Mouse (Mus musculus) kidney, embryonic 14.5 days (tissue): ENCODE results near the gene 1700001C02Rik. TPM values are rescaled to one million over a fixed set of nuclear protein-coding genes. Genes with fewer than 3 reads are reported as not detected.

Experiments used
- ATAC-seq: fragments of 200-750 bp; cut with Nextera tagmentation; 2 replicates; pipeline ENCODE4 v1.8.0; 2017; ENCODE audit warnings: moderate number of reproducible peaks, mild to moderate bottlenecking, moderate TSS enrichment, moderate library complexity; ENCODE audit not compliant: low FRiP score, low TSS enrichment
- H3K27ac ChIP-seq: fragments of 300-500 bp; sonication (generic); 2 replicates; pipeline ENCODE4 v1.5.1; 2014; ENCODE audit warnings: low read depth, mild to moderate bottlenecking, low read length, moderate library complexity, mixed read lengths
- H3K27me3 ChIP-seq: fragments of 300-500 bp; sonication (generic); 2 replicates; pipeline ENCODE4 v1.6.1; 2014; ENCODE audit warnings: mild to moderate bottlenecking, low read length; ENCODE audit not compliant: control insufficient read depth, insufficient read depth
- H3K36me3 ChIP-seq: fragments of 300-500 bp; sonication (generic); 2 replicates; pipeline ENCODE4 v1.6.1; 2014; ENCODE audit warnings: low read length, mixed read lengths; ENCODE audit not compliant: control insufficient read depth, insufficient read depth
- H3K4me1 ChIP-seq: fragments of 300-500 bp; sonication (generic); 2 replicates; pipeline ENCODE4 v1.6.1; 2014; ENCODE audit warnings: low read length, mixed read lengths; ENCODE audit not compliant: control insufficient read depth, insufficient read depth
- H3K4me2 ChIP-seq: fragments of 300-500 bp; sonication (generic); replicated peaks from 2 replicates; pipeline ENCODE4 v1.6.1; 2014; ENCODE audit warnings: low read depth, mild to moderate bottlenecking, low read length
- H3K4me3 ChIP-seq: fragments of 300-500 bp; sonication (generic); 2 replicates; pipeline ENCODE4 v1.5.1; 2014; ENCODE audit warnings: mild to moderate bottlenecking, low read length
- H3K9ac ChIP-seq: fragments of 300-500 bp; sonication (generic); 2 replicates; pipeline ENCODE4 v1.6.1; 2014; ENCODE audit warnings: low read depth, mild to moderate bottlenecking, low read length, moderate library complexity
- H3K9me3 ChIP-seq: fragments of 300-500 bp; sonication (generic); 2 replicates; pipeline ENCODE4 v1.6.1; 2016; ENCODE audit warnings: low read length; ENCODE audit not compliant: control insufficient read depth
- WGBS: fragments of 180-500 bp; shearing (Covaris S2); extraction: QIAGEN DNeasy Blood & Tissue Kit; methylation state at CpG from one replicate; pipeline ENCODE4 v1.1.7; 2014; 5-methylcytosine and 5-hydroxymethylcytosine counted together
- polyA plus RNA-seq: library from polyadenylated mRNA; unstranded; fragments of >200 nt; fragmentation: Nextera tagmentation; extraction: Ambion mirVana; gene quantifications from 2 replicates; pipeline ENCODE4 v1.2.1, GENCODE M21; 2014

1700001C02Rik gene
- polyA plus RNA-seq, 1 experiment from 2014 or later: not detected

- Histone ChIP-seq H3K4me3 (no peak overlapping the region), H3K9me3 (no peaks in the 10 kb centered on the region), H3K4me2 (no peak overlapping the region), H3K27ac (no peak overlapping the region), H3K27me3 (no peaks in the 10 kb centered on the region), H3K36me3 (no peaks in the 10 kb centered on the region), H3K9ac (no peak overlapping the region), H3K4me1 (no peaks in the 10 kb centered on the region)
- ATAC-seq: no peak
- WGBS: 50% methylated on average over 7 of the region's 7 CpGs
These were observed 50.5 kb downstream of the 1700001C02Rik start for GRCm38 (mm10) chr5:30516376-30516775.

- Histone ChIP-seq H3K27me3 (no peaks in the 10 kb centered on the region), H3K4me3 (no peak overlapping the region), H3K9ac (no peak overlapping the region), H3K9me3 (no peaks in the 10 kb centered on the region), H3K4me1 (no peaks in the 10 kb centered on the region), H3K36me3 (no peaks in the 10 kb centered on the region), H3K4me2 (no peak overlapping the region), H3K27ac (no peak overlapping the region)
- no peak for ATAC-seq
- 71% methylated on average over 5 of the region's 5 CpGs for WGBS
These were observed 52.3 kb downstream of the 1700001C02Rik start for GRCm38 (mm10) chr5:30518108-30518507.

GRCm38 (mm10) chr5:30518547-30518946 is 52.7 kb downstream of the 1700001C02Rik start:
- Histone ChIP-seq H3K27me3 (no peaks in the 10 kb centered on the region), H3K4me1 (no peaks in the 10 kb centered on the region), H3K36me3 (no peaks in the 10 kb centered on the region), H3K27ac (no peak overlapping the region), H3K4me2 (no peak overlapping the region), H3K9me3 (no peaks in the 10 kb centered on the region), H3K9ac (no peak overlapping the region), H3K4me3 (no peak overlapping the region)
- 78% methylated on average over 6 of the region's 6 CpGs for WGBS
- ATAC-seq: no peak

GRCm38 (mm10) chr5:30519494-30519893 is 53.6 kb downstream of the 1700001C02Rik start:
- Histone ChIP-seq H3K4me2 (no peak overlapping the region), H3K9me3 (no peaks in the 10 kb centered on the region), H3K4me3 (no peak overlapping the region), H3K4me1 (no peaks in the 10 kb centered on the region), H3K9ac (no peak overlapping the region), H3K36me3 (no peaks in the 10 kb centered on the region), H3K27me3 (no peaks in the 10 kb centered on the region), H3K27ac (no peak overlapping the region)
- whole genome bisulfite sequencing: 49% methylated on average over 7 of the region's 7 CpGs
- ATAC-seq: no peak

GRCm38 (mm10) chr5:30520214-30520732 is 54.4 kb downstream of the 1700001C02Rik start:
- H3K27me3 ChIP-seq: no peaks in the 10 kb centered on the region
- H3K4me2 ChIP-seq: no peak overlapping the region
- no peak for ATAC-seq
- H3K27ac ChIP-seq: no peak overlapping the region
- WGBS: 73% methylated on average over 10 of the region's 10 CpGs
- no peak overlapping the region for H3K9ac ChIP-seq
- H3K36me3 ChIP-seq: no peaks in the 10 kb centered on the region
- no peaks in the 10 kb centered on the region for H3K4me1 ChIP-seq
- no peak overlapping the region for H3K4me3 ChIP-seq
- H3K9me3 ChIP-seq: no peaks in the 10 kb centered on the region

- Histone ChIP-seq H3K27ac (no peak overlapping the region), H3K4me1 (no peaks in the 10 kb centered on the region), H3K4me2 (no peak overlapping the region), H3K9me3 (no peaks in the 10 kb centered on the region), H3K27me3 (no peaks in the 10 kb centered on the region), H3K36me3 (no peaks in the 10 kb centered on the region), H3K4me3 (no peak overlapping the region), H3K9ac (no peak overlapping the region)
- 87% methylated on average over 8 of the region's 8 CpGs for WGBS
- no peak for ATAC-seq
These were observed 56.6 kb downstream of the 1700001C02Rik start for GRCm38 (mm10) chr5:30522406-30522805.

GRCm38 (mm10) chr5:30523131-30523530 is 57.3 kb downstream of the 1700001C02Rik start:
- Histone ChIP-seq H3K4me1 (no peaks in the 10 kb centered on the region), H3K9me3 (no peaks in the 10 kb centered on the region), H3K27ac (no peak overlapping the region), H3K36me3 (no peaks in the 10 kb centered on the region), H3K27me3 (no peaks in the 10 kb centered on the region), H3K4me2 (no peak overlapping the region), H3K9ac (no peak overlapping the region), H3K4me3 (no peak overlapping the region)
- 71% methylated on average over 3 of the region's 3 CpGs for WGBS
- ATAC-seq: no peak

GRCm38 (mm10) chr5:30524213-30524612 is 58.4 kb downstream of the 1700001C02Rik start:
- WGBS: 36% methylated on average over 3 of the region's 3 CpGs

GRCm38 (mm10) chr5:30525920-30526836 is 60.3 kb downstream of the 1700001C02Rik start:
- Histone ChIP-seq H3K27me3 (0 out of 2 replicates have a peak, but pooled peaks cover 5% of the 10 kb centered on the region), H3K4me3 (no peak overlapping the region), H3K9me3 (no peaks in the 10 kb centered on the region), H3K9ac (no peak overlapping the region), H3K4me2 (no peak overlapping the region), H3K4me1 (no peaks in the 10 kb centered on the region), H3K27ac (peak overlapping the region; percentile 39; the same call in 1 of the 2 replicates), H3K36me3 (no peaks in the 10 kb centered on the region)
- WGBS: 16% methylated on average over 12 of the region's 12 CpGs
- peak; percentile 72; the same call in 1 of the 2 replicates for ATAC-seq

More at GRCm38 (mm10) chr5:30524213-30524612, 58.4 kb downstream of the 1700001C02Rik start:
- no peak for ATAC-seq
- Histone ChIP-seq H3K9ac (no peak overlapping the region), H3K36me3 (no peaks in the 10 kb centered on the region), H3K4me3 (no peak overlapping the region), H3K27me3 (0 out of 2 replicates have a peak, but pooled peaks cover 5% of the 10 kb centered on the region), H3K4me1 (no peaks in the 10 kb centered on the region), H3K4me2 (no peak overlapping the region), H3K9me3 (no peaks in the 10 kb centered on the region), H3K27ac (no peak overlapping the region)
